Mouse (Mus musculus): Measurements from ENCODE around the gene 1110051M20Rik.

Gene 1110051M20Rik

GRCm38 (mm10) chr2:91335128-91335527, 109.4 kb downstream of the 1110051M20Rik start:
- DNase-seq, result no peak

GRCm38 (mm10) chr2:91331051-91331843, 113.3 kb downstream of the 1110051M20Rik start:
- no peak for DNase-seq

- DNase-seq, result no peak
Measured at GRCm38 (mm10) chr2:91329996-91330738, 114.3 kb downstream of the 1110051M20Rik start.

GRCm38 (mm10) chr2:91328729-91329125, 115.8 kb downstream of the 1110051M20Rik start:
- no peak for DNase-seq

GRCm38 (mm10) chr2:91327968-91328728, 116.4 kb downstream of the 1110051M20Rik start:
- no peak for DNase-seq

- DNase-seq, result no peak
Measured at GRCm38 (mm10) chr2:91326746-91327350, 117.7 kb downstream of the 1110051M20Rik start.

GRCm38 (mm10) chr2:91324761-91325421, 119.6 kb downstream of the 1110051M20Rik start:
- DNase-seq, result no peak

- no peak for DNase-seq
Measured at GRCm38 (mm10) chr2:91324346-91324745, 120.2 kb downstream of the 1110051M20Rik start.

- no peak for DNase-seq
Measured at GRCm38 (mm10) chr2:91322490-91322889, 122.0 kb downstream of the 1110051M20Rik start.

GRCm38 (mm10) chr2:91321923-91322322, 122.6 kb downstream of the 1110051M20Rik start:
- no peak for DNase-seq

- DNase-seq, result no peak
Measured at GRCm38 (mm10) chr2:91320559-91321529, 123.7 kb downstream of the 1110051M20Rik start.

- no peak for DNase-seq
Measured at GRCm38 (mm10) chr2:91314184-91314583, 130.3 kb downstream of the 1110051M20Rik start.

- no peak for DNase-seq
Measured at GRCm38 (mm10) chr2:91312578-91313311, 131.8 kb downstream of the 1110051M20Rik start.

- DNase-seq, result no peak
Measured at GRCm38 (mm10) chr2:91309546-91309945, 135.0 kb downstream of the 1110051M20Rik start.

- no peak for DNase-seq
Measured at GRCm38 (mm10) chr2:91308680-91309079, 135.8 kb downstream of the 1110051M20Rik start.

GRCm38 (mm10) chr2:91306589-91306988, 137.9 kb downstream of the 1110051M20Rik start:
- no peak for DNase-seq

- DNase-seq, result no peak
Measured at GRCm38 (mm10) chr2:91305926-91306325, 138.6 kb downstream of the 1110051M20Rik start.

GRCm38 (mm10) chr2:91302845-91303244, 141.7 kb downstream of the 1110051M20Rik start:
- no peak for DNase-seq

- no peak for DNase-seq
Measured at GRCm38 (mm10) chr2:91301836-91302235, 142.7 kb downstream of the 1110051M20Rik start.

- DNase-seq, result no peak
Measured at GRCm38 (mm10) chr2:91300784-91301183, 143.7 kb downstream of the 1110051M20Rik start.

All from spleen, adult 18-20 months (tissue).